Mouse (Mus musculus) forebrain, postnatal 0 days (tissue): Measurements from ENCODE around the gene 1700003E16Rik. TPM values are rescaled to one million over a fixed set of nuclear protein-coding genes. Genes with fewer than 3 reads are reported as not detected.

Experiments used
- ATAC-seq: fragments of 200-750 bp; cut with Nextera tagmentation; 2 replicates; pipeline ENCODE4 v1.8.0; 2017; ENCODE audit warnings: mild to moderate bottlenecking, moderate library complexity
- DNase-seq: peaks from one replicate; pipeline ENCODE4 v3.0.0-alpha.2; 2015
- H3K27ac ChIP-seq: fragments of 300-500 bp; sonication (generic); 2 replicates; pipeline ENCODE4 v1.5.1; 2014; ENCODE audit warnings: low read depth, mild to moderate bottlenecking, antibody characterized with exemption, low read length, moderate library complexity, mixed read lengths
- H3K27me3 ChIP-seq: fragments of 300-500 bp; sonication (generic); 2 replicates; pipeline ENCODE4 v1.6.1; 2014; ENCODE audit warnings: mild to moderate bottlenecking, low read length, mixed read lengths; ENCODE audit not compliant: insufficient read depth
- H3K36me3 ChIP-seq: fragments of 300-500 bp; sonication (generic); 2 replicates; pipeline ENCODE4 v1.6.1; 2014; ENCODE audit warnings: mild to moderate bottlenecking, moderate library complexity; ENCODE audit not compliant: insufficient read depth
- H3K4me1 ChIP-seq: fragments of 300-500 bp; sonication (generic); 2 replicates; pipeline ENCODE4 v1.6.1; 2014; ENCODE audit warnings: antibody characterized with exemption; ENCODE audit not compliant: insufficient read depth
- H3K4me2 ChIP-seq: fragments of 300-500 bp; sonication (generic); 2 replicates; pipeline ENCODE4 v1.6.1; 2014; ENCODE audit warnings: low read depth, mild to moderate bottlenecking, moderate library complexity
- H3K4me3 ChIP-seq: fragments of 300-500 bp; sonication (generic); 2 replicates; pipeline ENCODE4 v1.5.1; 2014; ENCODE audit warnings: low read depth, low read length, mixed read lengths
- H3K9ac ChIP-seq: fragments of 300-500 bp; sonication (generic); 2 replicates; pipeline ENCODE4 v1.6.1; 2014; ENCODE audit warnings: mild to moderate bottlenecking
- H3K9me3 ChIP-seq: fragments of 300-500 bp; sonication (generic); 2 replicates; pipeline ENCODE4 v1.6.1; 2016; ENCODE audit warnings: low read length
- CTCF ChIP-seq: sonication (generic); IDR thresholded peaks from 2 replicates; pipeline ENCODE4 v1.5.1; 2016; ENCODE audit warnings: antibody characterized with exemption, control low read depth, low read depth
- WGBS: fragments of 180-500 bp; shearing (Covaris S2); extraction: QIAGEN DNeasy Blood & Tissue Kit; methylation state at CpG from one replicate; pipeline ENCODE4 v1.1.7; 2014; 5-methylcytosine and 5-hydroxymethylcytosine counted together
- polyA plus RNA-seq: library from polyadenylated mRNA; unstranded; fragments of >200 nt; fragmentation: Nextera tagmentation; extraction: Ambion mirVana; gene quantifications from 2 replicates; pipeline ENCODE4 v1.2.1, GENCODE M21; 2015
- total RNA-seq: library from RNA; depleted of rRNA; stranded (reverse); fragments of >200 nt; gene quantifications from 2 replicates; pipeline ENCODE4 v1.2.3, GENCODE M21; 2014; rRNA removed

The 1700003E16Rik gene
- total and polyA plus RNA-seq, 2 experiments from 2014 or later = 17.0 to 18.3 TPM

GRCm38 (mm10) chr6:83211526-83211925 lies 55.3 kb downstream of the 1700003E16Rik start:
- Histone ChIP-seq H3K4me2 (no peak overlapping the region), H3K4me1 (no peaks in the 10 kb centered on the region), H3K9me3 (no peaks in the 10 kb centered on the region), H3K27ac (no peak overlapping the region), H3K27me3 (no peaks in the 10 kb centered on the region), H3K9ac (no peak overlapping the region), H3K36me3 (no peaks in the 10 kb centered on the region), H3K4me3 (no peak overlapping the region)
- 27% methylated on average over 5 of the region's 5 CpGs for WGBS
- no peak for DNase-seq
- no peak for TF ChIP-seq CTCF
- no peak for ATAC-seq

Other genes starting within 250 kb of the 1700003E16Rik start
- 13.6 and 17.4 TPM in 2 replicates for gene Sema4f, start 216.6 kb upstream of the 1700003E16Rik start, total RNA-seq
- gene Sema4f, start 216.6 kb upstream of the 1700003E16Rik start, polyA plus RNA-seq = 11.5 and 20.6 TPM in 2 replicates
- 0.10 TPM in 1 of 2 replicates, not detected in the other for gene M1ap, start 209.5 kb upstream of the 1700003E16Rik start, total RNA-seq
- gene M1ap, start 209.5 kb upstream of the 1700003E16Rik start, polyA plus RNA-seq = 0.10 TPM in 1 of 2 replicates, not detected in the other
- gene Dok1, start 122.9 kb upstream of the 1700003E16Rik start, total RNA-seq = 3.3 and 3.6 TPM in 2 replicates
- gene Dok1, start 122.9 kb upstream of the 1700003E16Rik start, polyA plus RNA-seq = 1.4 and 1.5 TPM in 2 replicates
- 3.5 and 4.7 TPM in 2 replicates for gene Loxl3, start 122.2 kb upstream of the 1700003E16Rik start, total RNA-seq
- gene Loxl3, start 122.2 kb upstream of the 1700003E16Rik start, polyA plus RNA-seq = 4.3 and 4.5 TPM in 2 replicates
- gene Aup1, start 101.9 kb upstream of the 1700003E16Rik start, total RNA-seq = 85.9 and 146 TPM in 2 replicates
- 126 and 129 TPM in 2 replicates for gene Aup1, start 101.9 kb upstream of the 1700003E16Rik start, polyA plus RNA-seq
- gene Htra2, start 101.1 kb upstream of the 1700003E16Rik start, total RNA-seq = 46.1 and 47.0 TPM in 2 replicates
- gene Htra2, start 101.1 kb upstream of the 1700003E16Rik start, polyA plus RNA-seq = 75.1 and 81.0 TPM in 2 replicates
- 0.05 TPM in 1 of 2 replicates, not detected in the other for gene Dqx1, start 98.6 kb upstream of the 1700003E16Rik start, total RNA-seq
- gene Dqx1, start 98.6 kb upstream of the 1700003E16Rik start, polyA plus RNA-seq = 0.11 and 0.13 TPM in 2 replicates
- not detected in 2 replicates for gene Tlx2, start 86.1 kb upstream of the 1700003E16Rik start, total RNA-seq
- not detected in 2 replicates for gene Tlx2, start 86.1 kb upstream of the 1700003E16Rik start, polyA plus RNA-seq
- gene Pcgf1, start 78.5 kb upstream of the 1700003E16Rik start, total RNA-seq = 16.1 and 18.8 TPM in 2 replicates
- gene Pcgf1, start 78.5 kb upstream of the 1700003E16Rik start, polyA plus RNA-seq = 30.7 and 30.8 TPM in 2 replicates
- 0.46 TPM in 1 of 2 replicates, not detected in the other for gene Lbx2, start 70.0 kb upstream of the 1700003E16Rik start, total RNA-seq
- gene Lbx2, start 70.0 kb upstream of the 1700003E16Rik start, polyA plus RNA-seq = 0.33 TPM in 1 of 2 replicates, not detected in the other
- 15.3 and 16.6 TPM in 2 replicates for gene Ccdc142, start 54.8 kb upstream of the 1700003E16Rik start, total RNA-seq
- gene Ccdc142, start 54.8 kb upstream of the 1700003E16Rik start, polyA plus RNA-seq = 2.1 and 5.6 TPM in 2 replicates
- gene Gm42688, start 54.8 kb upstream of the 1700003E16Rik start, total RNA-seq = 7.0 and 9.5 TPM in 2 replicates
- gene Gm42688, start 54.8 kb upstream of the 1700003E16Rik start, polyA plus RNA-seq = 2.4 and 2.9 TPM in 2 replicates
- gene Mrpl53, start 47.4 kb upstream of the 1700003E16Rik start, total RNA-seq = 64.6 and 102 TPM in 2 replicates
- gene Mrpl53, start 47.4 kb upstream of the 1700003E16Rik start, polyA plus RNA-seq = 126 and 141 TPM in 2 replicates
- gene Mogs, start 40.9 kb upstream of the 1700003E16Rik start, total RNA-seq = 39.7 and 43.5 TPM in 2 replicates
- 15.7 and 17.4 TPM in 2 replicates for gene Mogs, start 40.9 kb upstream of the 1700003E16Rik start, polyA plus RNA-seq
- 129 and 151 TPM in 2 replicates for gene Wbp1, start 34.8 kb upstream of the 1700003E16Rik start, total RNA-seq
- 104 and 109 TPM in 2 replicates for gene Wbp1, start 34.8 kb upstream of the 1700003E16Rik start, polyA plus RNA-seq
- 40.1 and 44.5 TPM in 2 replicates for gene Ino80b, start 31.0 kb upstream of the 1700003E16Rik start, total RNA-seq
- 14.9 and 15.3 TPM in 2 replicates for gene Ino80b, start 31.0 kb upstream of the 1700003E16Rik start, polyA plus RNA-seq
- 17.1 and 19.4 TPM in 2 replicates for gene Rtkn, start 20.9 kb upstream of the 1700003E16Rik start, total RNA-seq
- 7.9 and 8.1 TPM in 2 replicates for gene Rtkn, start 20.9 kb upstream of the 1700003E16Rik start, polyA plus RNA-seq
- gene Wdr54, start within 50 bp of the 1700003E16Rik start, total RNA-seq = 11.1 and 13.4 TPM in 2 replicates
- gene Wdr54, start within 50 bp of the 1700003E16Rik start, polyA plus RNA-seq = 19.7 and 24.1 TPM in 2 replicates
- gene Dctn1, start 9.5 kb downstream of the 1700003E16Rik start, total RNA-seq = 97.3 and 126 TPM in 2 replicates
- gene Dctn1, start 9.5 kb downstream of the 1700003E16Rik start, polyA plus RNA-seq = 132 and 152 TPM in 2 replicates
- 1.3 and 1.7 TPM in 2 replicates for gene Slc4a5, start 63.4 kb downstream of the 1700003E16Rik start, total RNA-seq
- 0.45 and 1.3 TPM in 2 replicates for gene Slc4a5, start 63.4 kb downstream of the 1700003E16Rik start, polyA plus RNA-seq
- gene Mthfd2, start 169.5 kb downstream of the 1700003E16Rik start, total RNA-seq = 18.6 and 31.9 TPM in 2 replicates
- 19.0 and 21.5 TPM in 2 replicates for gene Mthfd2, start 169.5 kb downstream of the 1700003E16Rik start, polyA plus RNA-seq
- gene Mob1a, start 169.6 kb downstream of the 1700003E16Rik start, total RNA-seq = 31.0 and 32.4 TPM in 2 replicates
- gene Mob1a, start 169.6 kb downstream of the 1700003E16Rik start, polyA plus RNA-seq = 9.3 and 9.5 TPM in 2 replicates
- 6.6 and 7.7 TPM in 2 replicates for gene Bola3, start 192.7 kb downstream of the 1700003E16Rik start, total RNA-seq
- 50.2 and 55.7 TPM in 2 replicates for gene Bola3, start 192.7 kb downstream of the 1700003E16Rik start, polyA plus RNA-seq